22 mouse cellular contexts compared by ENCODE assay signal in genomic region chr1:128671495-128671894, GRCm38 (mm10).
DNase-seq lines count a peak whose midpoint lies in the region; ATAC-seq and TF ChIP-seq lines count a peak whose summit lies in the region.
"Had no signal": no experiment of that assay in that cellular context is flagged by ENCODE, and none has a peak within 500 bp of the region (broad histone marks: within the 10 kb centered on the region; RNA-seq: fewer than 3 reads in every experiment).

No protein-coding gene starts in this region.

- no peaks in the 10 kb centered on the region for H3K9me3 ChIP-seq in embryonic facial prominence, embryonic 14.5 days (ENCODE audit: control insufficient read depth, low read length)
- no peaks in the 10 kb centered on the region for H3K9me3 ChIP-seq in embryonic facial prominence, embryonic 10.5 days
- no peaks in the 10 kb centered on the region for H3K9me3 ChIP-seq in kidney, postnatal 0 days (replicated peaks; ENCODE audit: low read length)
- no peaks in the 10 kb centered on the region for H3K9me3 ChIP-seq in lung, postnatal 0 days (ENCODE audit: low read length)
- H3K9me3 ChIP-seq: heart, embryonic 15.5 days had no signal

- H3K27me3 ChIP-seq in embryonic facial prominence, embryonic 14.5 days (replicated peaks; ENCODE audit: control insufficient read depth, insufficient read depth, low read length) = no peaks in the 10 kb centered on the region
- no peaks in the 10 kb centered on the region for H3K27me3 ChIP-seq in embryonic facial prominence, embryonic 10.5 days (replicated peaks; ENCODE audit: low read depth, poor library complexity, severe bottlenecking)
- no peaks in the 10 kb centered on the region for H3K27me3 ChIP-seq in kidney, postnatal 0 days (ENCODE audit: insufficient read depth, low read length)
- H3K27me3 ChIP-seq in lung, postnatal 0 days (replicated peaks; ENCODE audit: insufficient read depth, low read length) = no peaks in the 10 kb centered on the region
- H3K27me3 ChIP-seq: heart, embryonic 15.5 days had no signal

- no peaks in the 10 kb centered on the region for H3K4me1 ChIP-seq in embryonic facial prominence, embryonic 14.5 days (ENCODE audit: control insufficient read depth, insufficient read depth, low read length)
- peaks cover 16% of the 10 kb centered on the region for H3K4me1 ChIP-seq in embryonic facial prominence, embryonic 10.5 days
- no peaks in the 10 kb centered on the region for H3K4me1 ChIP-seq in kidney, postnatal 0 days (replicated peaks; ENCODE audit: insufficient read depth, low read length)
- H3K4me1 ChIP-seq in lung, postnatal 0 days (ENCODE audit: insufficient read depth, low read depth, low read length) = peaks cover 6% of the 10 kb centered on the region; the same call in 1 of the 2 replicates
- H3K4me1 ChIP-seq: heart, embryonic 15.5 days had no signal

- H3K9ac ChIP-seq in embryonic facial prominence, embryonic 14.5 days (ENCODE audit: low read depth, low read length) = no peak overlapping the region
- no peak overlapping the region for H3K9ac ChIP-seq in kidney, postnatal 0 days (ENCODE audit: low read depth, low read length)
- H3K9ac ChIP-seq in lung, postnatal 0 days (replicated peaks; ENCODE audit: low read depth) = no peak overlapping the region
- H3K9ac ChIP-seq: forebrain, embryonic 12.5 days; heart, embryonic 15.5 days had no signal

- peak; percentile 44; the same call in 1 of the 2 replicates for ATAC-seq in embryonic facial prominence, embryonic 14.5 days (ENCODE audit: low read depth)
- no peak for ATAC-seq in kidney, postnatal 0 days (replicated peaks; ENCODE audit: low FRiP score, low read depth)
- 0 out of 2 replicates have a peak, but pooled peaks have one; percentile 26 for ATAC-seq in lung, postnatal 0 days
- ATAC-seq: CD4-positive, CD25-positive, alpha-beta regulatory T cell, adult 4 months; forebrain, embryonic 16.5 days had no signal

- DNase-seq in embryonic facial prominence, embryonic 14.5 days (ENCODE audit: low spot score) = peak; percentile 55
- no peak for DNase-seq in embryonic facial prominence, embryonic 10.5 days (ENCODE audit: low spot score)
- peak; percentile 41 for DNase-seq in kidney, postnatal 0 days (ENCODE audit: low spot score)
- DNase-seq in kidney, adult 11 months = no peak
- peak; percentile 62 for DNase-seq in lung, postnatal 0 days (ENCODE audit: low spot score)
- no peak for DNase-seq in lung, postnatal 4 days
- no peak for DNase-seq in spleen, postnatal 4 days (ENCODE audit: low spot score in 2 of 2)
- no peak for DNase-seq in testis, postnatal 14 days (ENCODE audit: low spot score)
- DNase-seq: adrenal gland, adult 8-10 months; adrenal gland, postnatal 36 days; B cell, adult 2 months; cerebellum, adult 2 months; cerebellum, postnatal 10 days; gastrocnemius, postnatal 10 days; heart, adult 2 months; heart, postnatal 14 days had no signal

- no peak for TF ChIP-seq CTCF in kidney, postnatal 0 days (IDR thresholded peaks at IDR 0.05; ENCODE audit: low read depth)
- no peak for TF ChIP-seq CTCF in lung, postnatal 0 days (IDR thresholded peaks at IDR 0.05)

- no peak overlapping the region for H3K27ac ChIP-seq in embryonic facial prominence, embryonic 14.5 days (replicated peaks; ENCODE audit: low read depth, low read length)
- no peak overlapping the region for H3K27ac ChIP-seq in embryonic facial prominence, embryonic 10.5 days (replicated peaks)
- H3K27ac ChIP-seq in kidney, postnatal 0 days = no peak overlapping the region
- H3K27ac ChIP-seq in lung, postnatal 0 days (ENCODE audit: low read length) = no peak overlapping the region
- H3K27ac ChIP-seq: forebrain, embryonic 12.5 days; heart, adult 2 months; heart, embryonic 15.5 days had no signal

- TF ChIP-seq EP300 in lung, postnatal 0 days (IDR thresholded peaks at IDR 0.05) = no peak

- no peak overlapping the region for H3K4me3 ChIP-seq in embryonic facial prominence, embryonic 14.5 days (ENCODE audit: low read depth, low read length)
- H3K4me3 ChIP-seq in embryonic facial prominence, embryonic 10.5 days = no peak overlapping the region
- H3K4me3 ChIP-seq in kidney, postnatal 0 days (replicated peaks; ENCODE audit: low read depth, low read length) = no peak overlapping the region
- no peak overlapping the region for H3K4me3 ChIP-seq in lung, postnatal 0 days (ENCODE audit: low read depth, low read length)
- H3K4me3 ChIP-seq: forebrain, embryonic 12.5 days; heart, adult 2 months; heart, embryonic 15.5 days had no signal

- no peak overlapping the region for H3K4me2 ChIP-seq in embryonic facial prominence, embryonic 14.5 days (ENCODE audit: low read depth, low read length)
- H3K4me2 ChIP-seq in kidney, postnatal 0 days (ENCODE audit: low read length) = no peak overlapping the region
- H3K4me2 ChIP-seq in lung, postnatal 0 days (replicated peaks; ENCODE audit: low read depth, low read length) = no peak overlapping the region
- H3K4me2 ChIP-seq: forebrain, embryonic 12.5 days; heart, embryonic 11.5 days; heart, embryonic 15.5 days had no signal

- 68% methylated on average over 3 of the region's 3 CpGs for WGBS in embryonic facial prominence, embryonic 14.5 days
- WGBS in embryonic facial prominence, embryonic 10.5 days = 76% methylated on average over 3 of the region's 3 CpGs
- 25% methylated on average over 3 of the region's 3 CpGs for WGBS in kidney, postnatal 0 days
- WGBS in lung, postnatal 0 days = 34% methylated on average over 3 of the region's 3 CpGs

- no peaks in the 10 kb centered on the region for H3K36me3 ChIP-seq in embryonic facial prominence, embryonic 14.5 days (ENCODE audit: control insufficient read depth, insufficient read depth, low read length)
- no peaks in the 10 kb centered on the region for H3K36me3 ChIP-seq in embryonic facial prominence, embryonic 10.5 days (replicated peaks)
- no peaks in the 10 kb centered on the region for H3K36me3 ChIP-seq in kidney, postnatal 0 days (ENCODE audit: insufficient read depth, low read length)
- H3K36me3 ChIP-seq in lung, postnatal 0 days (ENCODE audit: insufficient read depth, low read length) = no peaks in the 10 kb centered on the region
- H3K36me3 ChIP-seq: forebrain, embryonic 12.5 days; G1E; heart, embryonic 15.5 days had no signal

Comparison
In these comparisons a context has a peak if more than half of its experiments do, and no peak if none do; other contexts are left out.
1. DNase-seq: peak in embryonic facial prominence, embryonic 14.5 days (single experiment), kidney, postnatal 0 days (single experiment) and lung, postnatal 0 days (single experiment); none in embryonic facial prominence, embryonic 10.5 days (single experiment), kidney, adult 11 months (single experiment), lung, postnatal 4 days (0 of 2), spleen, postnatal 4 days (0 of 2) and testis, postnatal 14 days (single experiment).